Mouse (Mus musculus) embryonic facial prominence, embryonic 14.5 days (tissue): ENCODE measurements at regions not wholly inside any gene's neighbourhood (a gene's known extent, or its start where the extent isn't known, plus 50 kb on each side); places are given as distances from the start of the nearest gene placed in this dataset.
A peak's percentile ranks its signal among the peaks of the same experiment; 100 is the strongest.

Experiments
- ATAC-seq: fragments of 200-750 bp; cut with Nextera tagmentation; 2 replicates; pipeline ENCODE4 v1.8.0; 2017; ENCODE audit warnings: low read depth, moderate number of reproducible peaks, moderate TSS enrichment
- DNase-seq: peaks from one replicate; pipeline ENCODE4 v3.0.0-alpha.2; 2015; ENCODE audit warnings: low spot score
- H3K27ac ChIP-seq: fragments of 300-500 bp; sonication (generic); replicated peaks from 2 replicates; pipeline ENCODE4 v1.5.1; 2014; ENCODE audit warnings: low read depth, mild to moderate bottlenecking, low read length, moderate library complexity
- H3K27me3 ChIP-seq: fragments of 300-500 bp; sonication (generic); replicated peaks from 2 replicates; pipeline ENCODE4 v1.6.1; 2014; ENCODE audit warnings: low read length; ENCODE audit not compliant: control insufficient read depth, insufficient read depth
- H3K36me3 ChIP-seq: fragments of 300-500 bp; sonication (generic); 2 replicates; pipeline ENCODE4 v1.6.1; 2014; ENCODE audit warnings: low read length, mixed read lengths; ENCODE audit not compliant: control insufficient read depth, insufficient read depth
- H3K4me1 ChIP-seq: fragments of 300-500 bp; sonication (generic); 2 replicates; pipeline ENCODE4 v1.6.1; 2014; ENCODE audit warnings: antibody characterized with exemption, low read length; ENCODE audit not compliant: control insufficient read depth, insufficient read depth
- H3K4me2 ChIP-seq: fragments of 300-500 bp; sonication (generic); 2 replicates; pipeline ENCODE4 v1.6.1; 2014; ENCODE audit warnings: low read depth, mild to moderate bottlenecking, low read length, moderate library complexity, mixed read lengths
- H3K4me3 ChIP-seq: fragments of 300-500 bp; sonication (generic); 2 replicates; pipeline ENCODE4 v1.5.1; 2014; ENCODE audit warnings: low read depth, mild to moderate bottlenecking, low read length
- H3K9ac ChIP-seq: fragments of 300-500 bp; sonication (generic); 2 replicates; pipeline ENCODE4 v1.6.1; 2014; ENCODE audit warnings: low read depth, mild to moderate bottlenecking, low read length, moderate library complexity, mixed read lengths
- H3K9me3 ChIP-seq: fragments of 300-500 bp; sonication (generic); 2 replicates; pipeline ENCODE4 v1.6.1; 2016; ENCODE audit warnings: low read length; ENCODE audit not compliant: control insufficient read depth
- WGBS: fragments of 180-500 bp; shearing (Covaris S2); extraction: QIAGEN DNeasy Blood & Tissue Kit; methylation state at CpG from one replicate; pipeline ENCODE4 v1.1.7; 2014; 5-methylcytosine and 5-hydroxymethylcytosine counted together

- ATAC-seq (no peak), DNase-seq (no peak)
- H3K36me3 ChIP-seq = no peaks in the 10 kb centered on the region
- H3K9me3 ChIP-seq = no peaks in the 10 kb centered on the region
- no peak overlapping the region for H3K9ac ChIP-seq
- no peak overlapping the region for H3K4me3 ChIP-seq
- WGBS = 55% methylated on average over 4 of the region's 4 CpGs
- no peaks in the 10 kb centered on the region for H3K27me3 ChIP-seq
- no peaks in the 10 kb centered on the region for H3K4me1 ChIP-seq
- H3K27ac ChIP-seq = no peak overlapping the region
- H3K4me2 ChIP-seq = no peak overlapping the region
Observed at GRCm38 (mm10) chr3:80396240-80396639, 406.4 kb downstream of the Gria2 start.

GRCm38 (mm10) chr3:80420453-80420852, 382.2 kb downstream of the Gria2 start:
- H3K4me3 ChIP-seq = no peak overlapping the region
- no peak overlapping the region for H3K9ac ChIP-seq
- H3K4me2 ChIP-seq = no peak overlapping the region
- no peaks in the 10 kb centered on the region for H3K4me1 ChIP-seq
- H3K27ac ChIP-seq = no peak overlapping the region
- ATAC-seq (no peak), DNase-seq (peak; percentile 9)
- H3K9me3 ChIP-seq = no peaks in the 10 kb centered on the region
- 81% methylated on average over 3 of the region's 3 CpGs for WGBS
- no peaks in the 10 kb centered on the region for H3K36me3 ChIP-seq
- no peaks in the 10 kb centered on the region for H3K27me3 ChIP-seq

- WGBS = 95% methylated on average over 3 of the region's 3 CpGs
Observed at GRCm38 (mm10) chr3:80421461-80421860, 381.2 kb downstream of the Gria2 start.

GRCm38 (mm10) chr3:80422106-80422505, 380.5 kb downstream of the Gria2 start:
- Histone ChIP-seq H3K36me3 (no peaks in the 10 kb centered on the region), H3K4me3 (no peak overlapping the region), H3K27ac (no peak overlapping the region), H3K4me2 (no peak overlapping the region), H3K27me3 (no peaks in the 10 kb centered on the region), H3K4me1 (no peaks in the 10 kb centered on the region), H3K9me3 (no peaks in the 10 kb centered on the region), H3K9ac (no peak overlapping the region)
- no peak for ATAC-seq
- WGBS = 86% methylated on average over 3 of the region's 3 CpGs
- no peak for DNase-seq

More at GRCm38 (mm10) chr3:80421461-80421860, 381.2 kb downstream of the Gria2 start:
- Histone ChIP-seq H3K9me3 (no peaks in the 10 kb centered on the region), H3K9ac (no peak overlapping the region), H3K27ac (no peak overlapping the region), H3K4me3 (no peak overlapping the region), H3K27me3 (no peaks in the 10 kb centered on the region), H3K4me2 (no peak overlapping the region), H3K36me3 (no peaks in the 10 kb centered on the region), H3K4me1 (no peaks in the 10 kb centered on the region)
- no peak for DNase-seq
- ATAC-seq = no peak

- Histone ChIP-seq H3K9me3 (no peaks in the 10 kb centered on the region), H3K36me3 (no peaks in the 10 kb centered on the region), H3K27me3 (no peaks in the 10 kb centered on the region), H3K4me1 (no peaks in the 10 kb centered on the region), H3K27ac (no peak overlapping the region), H3K9ac (no peak overlapping the region), H3K4me3 (no peak overlapping the region), H3K4me2 (no peak overlapping the region)
- 68% methylated on average over 4 of the region's 4 CpGs for WGBS
- ATAC-seq (no peak), DNase-seq (no peak)
Observed at GRCm38 (mm10) chr3:80422646-80423045, 380.0 kb downstream of the Gria2 start.
